Mouse (Mus musculus): Measurements from ENCODE around the gene Gab2. TPM values are rescaled to one million over a fixed set of nuclear protein-coding genes. Genes with fewer than 3 reads are reported as not detected.
A peak's percentile ranks its signal among the peaks of the same experiment; 100 is the strongest.

Gene Gab2
- polyA plus RNA-seq, 1 experiment from 2014 or later: 5.5 TPM

GRCm38 (mm10) chr7:97324342-97324741, 243.0 kb downstream of the Gab2 start:
- Histone ChIP-seq H3K36me3 (ENCODE audit: control insufficient read depth, insufficient read depth) (no peaks in the 10 kb centered on the region), H3K27ac (ENCODE audit: low read depth, low read length) (no peak overlapping the region), H3K4me3 (ENCODE audit: low read depth, low read length) (no peak overlapping the region), H3K4me1 (replicated peaks; ENCODE audit: control insufficient read depth, insufficient read depth, low read length) (no peaks in the 10 kb centered on the region), H3K27me3 (replicated peaks; ENCODE audit: control insufficient read depth, insufficient read depth, low read length) (peaks cover 25% of the 10 kb centered on the region), H3K9ac (ENCODE audit: low read depth, low read length) (no peak overlapping the region), H3K9me3 (ENCODE audit: control insufficient read depth) (no peaks in the 10 kb centered on the region), H3K4me2 (replicated peaks; ENCODE audit: low read depth) (no peak overlapping the region)
- no peak for ATAC-seq
- WGBS: 91% methylated on average over 8 of the region's 8 CpGs
- TF ChIP-seq CTCF (IDR thresholded peaks at IDR 0.05; ENCODE audit: low read depth): no peak

GRCm38 (mm10) chr7:97325156-97325985, 244.0 kb downstream of the Gab2 start:
- no peaks in the 10 kb centered on the region for H3K4me1 ChIP-seq (replicated peaks; ENCODE audit: control insufficient read depth, insufficient read depth, low read length)
- no peak overlapping the region for H3K9ac ChIP-seq (ENCODE audit: low read depth, low read length)
- peak; percentile 21; the same call in 1 of the 2 replicates for ATAC-seq

GRCm38 (mm10) chr7:97327376-97327775, 246.0 kb downstream of the Gab2 start:
- no peak for TF ChIP-seq CTCF (IDR thresholded peaks at IDR 0.05; ENCODE audit: low read depth)

More at GRCm38 (mm10) chr7:97325156-97325985, 244.0 kb downstream of the Gab2 start:
- Histone ChIP-seq H3K4me2 (replicated peaks; ENCODE audit: low read depth) (peak overlapping the region; percentile 52), H3K27me3 (replicated peaks; ENCODE audit: control insufficient read depth, insufficient read depth, low read length) (peaks cover 25% of the 10 kb centered on the region), H3K9me3 (ENCODE audit: control insufficient read depth) (no peaks in the 10 kb centered on the region), H3K27ac (ENCODE audit: low read depth, low read length) (no peak overlapping the region), H3K36me3 (ENCODE audit: control insufficient read depth, insufficient read depth) (no peaks in the 10 kb centered on the region), H3K4me3 (ENCODE audit: low read depth, low read length) (peak overlapping the region; percentile 24; the same call in 1 of the 2 replicates)
- no peak for TF ChIP-seq CTCF (IDR thresholded peaks at IDR 0.05; ENCODE audit: low read depth)
- 15% methylated on average over 87 of the region's 96 CpGs for WGBS

GRCm38 (mm10) chr7:97328891-97329588, 247.7 kb downstream of the Gab2 start:
- 67% methylated on average over 13 of the region's 13 CpGs for WGBS
- no peak for ATAC-seq

More at GRCm38 (mm10) chr7:97327376-97327775, 246.0 kb downstream of the Gab2 start:
- no peaks in the 10 kb centered on the region for H3K36me3 ChIP-seq (ENCODE audit: control insufficient read depth, insufficient read depth)
- H3K9ac ChIP-seq (ENCODE audit: low read depth, low read length): no peak overlapping the region
- no peak overlapping the region for H3K27ac ChIP-seq (ENCODE audit: low read depth, low read length)
- H3K4me3 ChIP-seq (ENCODE audit: low read depth, low read length): no peak overlapping the region
- no peaks in the 10 kb centered on the region for H3K9me3 ChIP-seq (ENCODE audit: control insufficient read depth)
- peaks cover 25% of the 10 kb centered on the region for H3K27me3 ChIP-seq (replicated peaks; ENCODE audit: control insufficient read depth, insufficient read depth, low read length)
- peaks cover 3% of the 10 kb centered on the region; the same call in 1 of the 2 replicates for H3K4me1 ChIP-seq (replicated peaks; ENCODE audit: control insufficient read depth, insufficient read depth, low read length)
- ATAC-seq: no peak
- no peak overlapping the region for H3K4me2 ChIP-seq (replicated peaks; ENCODE audit: low read depth)
- WGBS: 92% methylated on average over 4 of the region's 4 CpGs

GRCm38 (mm10) chr7:97329676-97330075, 248.3 kb downstream of the Gab2 start:
- WGBS: 85% methylated on average over 3 of the region's 3 CpGs

More at GRCm38 (mm10) chr7:97328891-97329588, 247.7 kb downstream of the Gab2 start:
- no peak for TF ChIP-seq CTCF (IDR thresholded peaks at IDR 0.05; ENCODE audit: low read depth)
- Histone ChIP-seq H3K27me3 (replicated peaks; ENCODE audit: control insufficient read depth, insufficient read depth, low read length) (peaks cover 25% of the 10 kb centered on the region), H3K4me3 (ENCODE audit: low read depth, low read length) (no peak overlapping the region), H3K36me3 (ENCODE audit: control insufficient read depth, insufficient read depth) (no peaks in the 10 kb centered on the region), H3K4me1 (replicated peaks; ENCODE audit: control insufficient read depth, insufficient read depth, low read length) (peaks cover 3% of the 10 kb centered on the region; the same call in 1 of the 2 replicates), H3K27ac (ENCODE audit: low read depth, low read length) (no peak overlapping the region), H3K9ac (ENCODE audit: low read depth, low read length) (no peak overlapping the region), H3K9me3 (ENCODE audit: control insufficient read depth) (no peaks in the 10 kb centered on the region), H3K4me2 (replicated peaks; ENCODE audit: low read depth) (no peak overlapping the region)

More at GRCm38 (mm10) chr7:97329676-97330075, 248.3 kb downstream of the Gab2 start:
- no peak overlapping the region for H3K27ac ChIP-seq (ENCODE audit: low read depth, low read length)
- no peak overlapping the region for H3K9ac ChIP-seq (ENCODE audit: low read depth, low read length)
- H3K9me3 ChIP-seq (ENCODE audit: control insufficient read depth): no peaks in the 10 kb centered on the region
- TF ChIP-seq CTCF (IDR thresholded peaks at IDR 0.05; ENCODE audit: low read depth): no peak
- peaks cover 3% of the 10 kb centered on the region; the same call in 1 of the 2 replicates for H3K4me1 ChIP-seq (replicated peaks; ENCODE audit: control insufficient read depth, insufficient read depth, low read length)
- H3K36me3 ChIP-seq (ENCODE audit: control insufficient read depth, insufficient read depth): no peaks in the 10 kb centered on the region
- ATAC-seq: no peak
- peaks cover 19% of the 10 kb centered on the region for H3K27me3 ChIP-seq (replicated peaks; ENCODE audit: control insufficient read depth, insufficient read depth, low read length)
- H3K4me3 ChIP-seq (ENCODE audit: low read depth, low read length): no peak overlapping the region
- no peak overlapping the region for H3K4me2 ChIP-seq (replicated peaks; ENCODE audit: low read depth)
